Mouse (Mus musculus) monocyte, adult 2 months (primary cell): ENCODE measurements around the gene Dcaf12.
A peak's percentile ranks its signal among the peaks of the same experiment; 100 is the strongest.

Experiments
- DNase-seq, 2 experiments: peaks; one replicate each; pipeline ENCODE4 v3.0.0; 2022; ENCODE audit warnings: low spot score in 2 of 2, low read depth in 1 of 2

Gene Dcaf12

GRCm38 (mm10) chr4:41314141-41315129, at the start of gene Dcaf12:
Dcaf12 (minus strand) TSS chr4:41314889.
- peak; percentile 93 to 94 for DNase-seq

GRCm38 (mm10) chr4:41361059-41361458, 46.4 kb upstream of the Dcaf12 start:
- DNase-seq, result no peak

- no peak for DNase-seq
These were observed 44.7 kb upstream of the Dcaf12 start for GRCm38 (mm10) chr4:41359358-41359757.

GRCm38 (mm10) chr4:41358669-41359068, 44.0 kb upstream of the Dcaf12 start:
- DNase-seq, result no peak

GRCm38 (mm10) chr4:41357154-41357553, 42.5 kb upstream of the Dcaf12 start:
- no peak for DNase-seq

- no peak for DNase-seq
These were observed 38.6 kb upstream of the Dcaf12 start for GRCm38 (mm10) chr4:41353265-41353664.

GRCm38 (mm10) chr4:41352758-41353157, 38.1 kb upstream of the Dcaf12 start:
- DNase-seq, result no peak

GRCm38 (mm10) chr4:41349199-41349591, 34.5 kb upstream of the Dcaf12 start:
- no peak for DNase-seq

- peak; percentile 68 to 83 for DNase-seq
These were observed 34.0 kb upstream of the Dcaf12 start, which contains the start of gene Ubap1 for GRCm38 (mm10) chr4:41348584-41349198. Ubap1 (plus strand) TSS chr4:41348996.

- no peak for DNase-seq
These were observed 33.1 kb upstream of the Dcaf12 start for GRCm38 (mm10) chr4:41347839-41348238.

- no peak for DNase-seq
These were observed 31.3 kb upstream of the Dcaf12 start for GRCm38 (mm10) chr4:41346011-41346410.

- DNase-seq, result no peak
These were observed 26.3 kb upstream of the Dcaf12 start for GRCm38 (mm10) chr4:41340912-41341550.

- DNase-seq, result no peak
These were observed 21.9 kb upstream of the Dcaf12 start for GRCm38 (mm10) chr4:41336546-41336945.

GRCm38 (mm10) chr4:41331698-41332421, 17.2 kb upstream of the Dcaf12 start:
- no peak for DNase-seq

- DNase-seq, result no peak
These were observed 16.4 kb upstream of the Dcaf12 start for GRCm38 (mm10) chr4:41331085-41331484.

GRCm38 (mm10) chr4:41329481-41329880, 14.8 kb upstream of the Dcaf12 start:
- DNase-seq, result no peak

GRCm38 (mm10) chr4:41326876-41327275, 12.2 kb upstream of the Dcaf12 start:
- no peak for DNase-seq

GRCm38 (mm10) chr4:41320971-41321370, 6.3 kb upstream of the Dcaf12 start:
- DNase-seq, result no peak

- no peak for DNase-seq
These were observed 3.6 kb upstream of the Dcaf12 start for GRCm38 (mm10) chr4:41318267-41318666.

GRCm38 (mm10) chr4:41315173-41315572, 484 bp upstream of the Dcaf12 start:
- DNase-seq, result no peak

- no peak for DNase-seq
These were observed 967 bp downstream of the Dcaf12 start for GRCm38 (mm10) chr4:41313722-41314121.
